Mouse (Mus musculus) heart, embryonic 12.5 days (tissue): ENCODE results near the gene Ripor1. TPM values are rescaled to one million over a fixed set of nuclear protein-coding genes. Genes with fewer than 3 reads are reported as not detected.

ENCODE experiments used
- ATAC-seq: fragments of 200-750 bp; cut with Nextera tagmentation; 2 replicates; pipeline ENCODE4 v1.8.0; 2017; ENCODE audit warnings: moderate TSS enrichment, moderate library complexity; ENCODE audit not compliant: insufficient number of reproducible peaks, low FRiP score
- H3K27ac ChIP-seq: fragments of 300-500 bp; sonication (generic); 2 replicates; pipeline ENCODE4 v1.5.1; 2016; ENCODE audit warnings: mild to moderate bottlenecking, moderate library complexity; ENCODE audit not compliant: poor library complexity, severe bottlenecking
- H3K27me3 ChIP-seq: fragments of 300-500 bp; sonication (generic); replicated peaks from 2 replicates; pipeline ENCODE4 v1.6.1; 2016; ENCODE audit warnings: mild to moderate bottlenecking, moderate library complexity
- H3K36me3 ChIP-seq: fragments of 300-500 bp; sonication (generic); 2 replicates; pipeline ENCODE4 v1.6.1; 2016; ENCODE audit warnings: mild to moderate bottlenecking, moderate library complexity
- H3K4me1 ChIP-seq: fragments of 300-500 bp; sonication (generic); replicated peaks from 2 replicates; pipeline ENCODE4 v1.6.1; 2016; ENCODE audit warnings: mild to moderate bottlenecking
- H3K4me2 ChIP-seq: fragments of 300-500 bp; sonication (generic); 2 replicates; pipeline ENCODE4 v1.6.1; 2016; ENCODE audit warnings: mild to moderate bottlenecking, moderate library complexity
- H3K4me3 ChIP-seq: fragments of 300-500 bp; sonication (generic); 2 replicates; pipeline ENCODE4 v1.5.1; 2016; ENCODE audit warnings: mild to moderate bottlenecking
- H3K9ac ChIP-seq: fragments of 300-500 bp; sonication (generic); 2 replicates; pipeline ENCODE4 v1.6.1; 2016; ENCODE audit warnings: mild to moderate bottlenecking, moderate library complexity
- H3K9me3 ChIP-seq: fragments of 300-500 bp; sonication (generic); replicated peaks from 2 replicates; pipeline ENCODE4 v1.6.1; 2016; ENCODE audit warnings: mild to moderate bottlenecking, moderate library complexity
- WGBS: fragments of 180-500 bp; shearing (Covaris S2); methylation state at CpG from one replicate; pipeline ENCODE4 v1.1.7; 2016; 5-methylcytosine and 5-hydroxymethylcytosine counted together
- polyA plus RNA-seq: library from polyadenylated mRNA; unstranded; fragments of >200 nt; fragmentation: Nextera tagmentation; extraction: Ambion mirVana; gene quantifications from 2 replicates; pipeline ENCODE4 v1.2.1, GENCODE M21; 2016

Ripor1 gene
- polyA plus RNA-seq, 1 experiment from 2014 or later = 32.8 TPM

- Histone ChIP-seq H3K4me2 (no peak overlapping the region), H3K36me3 (peaks cover 7% of the 10 kb centered on the region; the same call in 1 of the 2 replicates), H3K4me3 (no peak overlapping the region), H3K27me3 (no peaks in the 10 kb centered on the region), H3K9me3 (no peaks in the 10 kb centered on the region), H3K4me1 (peaks cover 8% of the 10 kb centered on the region), H3K27ac (no peak overlapping the region), H3K9ac (no peak overlapping the region)
- ATAC-seq = no peak
- 82% methylated on average over 4 of the region's 4 CpGs for WGBS
Measured at GRCm38 (mm10) chr8:105629337-105629736, 24.3 kb downstream of the Ripor1 start.

DNA sequence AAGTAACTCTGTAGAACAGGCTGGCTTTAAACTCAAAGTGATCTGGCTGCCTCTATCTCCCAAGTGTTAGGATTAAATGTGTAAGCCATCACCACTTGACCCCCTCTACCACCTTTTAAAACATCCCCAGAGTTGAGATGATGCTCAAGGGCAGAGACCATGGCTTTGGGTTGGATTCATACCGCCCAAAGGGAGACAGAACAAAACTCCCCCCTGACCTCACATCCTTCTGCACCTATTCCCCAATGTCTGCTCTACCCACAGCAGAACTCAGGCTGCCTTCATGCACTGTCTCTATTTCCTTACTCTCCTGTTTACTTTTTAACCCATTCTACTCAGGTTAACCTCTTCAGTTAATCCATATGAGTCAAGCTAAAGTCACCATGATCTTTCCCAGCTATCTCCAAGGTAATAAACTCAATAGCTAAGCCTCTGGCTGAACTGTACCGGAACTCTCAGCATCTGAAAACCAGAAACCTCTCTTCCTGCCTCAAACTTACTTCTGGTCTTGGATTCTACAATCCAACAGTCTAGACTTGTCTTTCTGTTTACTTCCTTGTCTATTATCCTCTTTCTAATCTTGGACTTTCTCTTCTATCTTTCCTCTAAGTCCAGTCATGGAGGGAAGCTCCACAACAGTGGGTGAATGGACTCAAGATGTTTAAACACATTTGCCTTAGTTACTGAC, 29.9 kb downstream of the Ripor1 start:
- no peak overlapping the region for H3K27ac ChIP-seq

DNA sequence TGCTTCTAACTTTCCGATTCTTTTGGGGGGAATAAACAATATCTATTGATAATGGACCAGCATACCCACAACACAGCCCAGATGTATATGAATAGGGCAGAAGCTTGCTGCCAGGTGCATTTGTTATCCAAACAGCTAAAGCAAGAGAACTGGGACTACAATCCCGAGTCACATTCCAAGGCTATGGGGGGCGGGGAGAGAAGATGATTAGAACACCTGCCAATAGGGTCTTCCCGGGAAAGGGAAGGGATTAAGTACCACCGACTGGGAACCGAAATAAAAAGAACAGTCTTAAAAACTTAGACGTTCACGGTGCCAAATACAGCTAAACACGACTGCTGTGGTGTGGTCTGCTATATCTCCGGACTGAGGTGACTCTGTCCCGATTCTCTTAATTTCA, 30.4 kb downstream of the Ripor1 start:
- Histone ChIP-seq H3K9ac (peak overlapping the region; percentile 99), H3K9me3 (no peaks in the 10 kb centered on the region), H3K4me2 (peak overlapping the region; percentile 87), H3K36me3 (no peaks in the 10 kb centered on the region; the same call in 1 of the 2 replicates), H3K27me3 (no peaks in the 10 kb centered on the region), H3K4me1 (peaks cover 22% of the 10 kb centered on the region), H3K27ac (peak overlapping the region; percentile 100), H3K4me3 (peak overlapping the region; percentile 92)
- WGBS = 5% methylated on average over 11 of the region's 11 CpGs
- no peak for ATAC-seq

More for the DNA sequence above, 29.9 kb downstream of the Ripor1 start:
- H3K4me2 ChIP-seq = peak overlapping the region; percentile 87
- ATAC-seq = no peak
- H3K36me3 ChIP-seq = peaks cover under 1% of the 10 kb centered on the region; the same call in 1 of the 2 replicates
- no peaks in the 10 kb centered on the region for H3K27me3 ChIP-seq
- no peaks in the 10 kb centered on the region for H3K9me3 ChIP-seq
- 91% methylated on average over 2 of the region's 2 CpGs for WGBS
- H3K4me1 ChIP-seq = peaks cover 22% of the 10 kb centered on the region
- H3K9ac ChIP-seq = peak overlapping the region; percentile 99
- peak overlapping the region; percentile 92 for H3K4me3 ChIP-seq

GRCm38 (mm10) chr8:105636018-105636962, 31.2 kb downstream of the Ripor1 start, which contains the start of gene Ctcf:
Gene Ctcf, plus strand, starts transcription at chr8:105636568.
- peak; percentile 94 for ATAC-seq
- Histone ChIP-seq H3K27ac (peak within 1 kb of the TSS; percentile 100), H3K4me1 (peaks cover 22% of the 10 kb centered on the region), H3K9me3 (no peaks in the 10 kb centered on the region), H3K9ac (peak within 1 kb of the TSS; percentile 99), H3K27me3 (no peaks in the 10 kb centered on the region), H3K4me2 (peak within 1 kb of the TSS; percentile 87), H3K4me3 (peak within 1 kb of the TSS; percentile 92), H3K36me3 (no peaks in the 10 kb centered on the region; the same call in 1 of the 2 replicates)
- WGBS = under 1% methylated on average over 115 of the region's 126 CpGs

DNA sequence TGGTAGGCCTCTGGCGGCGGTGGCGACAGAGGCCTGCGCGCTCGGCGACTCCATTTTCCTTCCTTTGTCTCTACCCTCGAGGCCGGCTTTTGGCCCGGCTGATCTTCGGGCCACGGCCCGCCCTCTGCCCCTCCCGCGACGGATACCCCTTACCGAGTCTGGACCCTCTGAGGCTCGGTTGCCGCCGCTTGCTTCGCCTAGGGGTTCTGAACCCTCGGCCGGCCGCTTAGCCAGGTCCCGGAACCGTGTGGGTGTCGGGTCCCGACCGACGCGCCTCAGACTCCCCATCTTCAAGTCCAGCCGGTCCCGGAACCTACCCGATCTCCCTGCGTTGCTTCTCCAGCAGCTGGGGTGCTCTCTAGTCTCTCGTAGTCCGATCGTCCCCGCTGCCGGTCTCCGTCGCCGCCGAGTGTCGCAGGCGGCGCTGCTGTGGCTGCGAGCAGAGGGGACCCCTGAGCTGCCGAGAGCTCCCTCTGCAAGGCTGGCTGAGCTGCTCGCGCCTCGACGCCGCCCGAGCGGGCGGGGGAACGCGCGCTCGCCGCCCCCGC, 32.0 kb downstream of the Ripor1 start, which contains the start of gene Agrp:
TSS of gene Agrp (minus strand) at position 431 of the 548 bp plus-strand sequence.
- Histone ChIP-seq H3K27ac (peak within 1 kb of the TSS; percentile 100), H3K4me2 (peak within 1 kb of the TSS; percentile 87), H3K9ac (peak within 1 kb of the TSS; percentile 99), H3K9me3 (no peaks in the 10 kb centered on the region), H3K27me3 (no peaks in the 10 kb centered on the region), H3K36me3 (no peaks in the 10 kb centered on the region; the same call in 1 of the 2 replicates), H3K4me1 (peaks cover 22% of the 10 kb centered on the region), H3K4me3 (peak within 1 kb of the TSS; percentile 92)
- ATAC-seq = peak; percentile 63
- WGBS = under 1% methylated on average over 49 of the region's 63 CpGs

- H3K4me3 ChIP-seq = peak overlapping the region; percentile 92
- no peaks in the 10 kb centered on the region; the same call in 1 of the 2 replicates for H3K36me3 ChIP-seq
- peak overlapping the region; percentile 99 for H3K9ac ChIP-seq
- peak overlapping the region; percentile 87 for H3K4me2 ChIP-seq
- peak overlapping the region; percentile 100 for H3K27ac ChIP-seq
- peaks cover 22% of the 10 kb centered on the region for H3K4me1 ChIP-seq
- WGBS = under 1% methylated on average over 11 of the region's 11 CpGs
- ATAC-seq = no peak
- H3K9me3 ChIP-seq = no peaks in the 10 kb centered on the region
- H3K27me3 ChIP-seq = no peaks in the 10 kb centered on the region
Measured at GRCm38 (mm10) chr8:105637601-105638041, 32.6 kb downstream of the Ripor1 start.

- Histone ChIP-seq H3K4me3 (0 out of 2 replicates have a peak overlapping the region, but pooled peaks have one; percentile 15), H3K4me2 (peak overlapping the region; percentile 59), H3K27me3 (no peaks in the 10 kb centered on the region), H3K9me3 (no peaks in the 10 kb centered on the region), H3K4me1 (peaks cover 22% of the 10 kb centered on the region), H3K27ac (peak overlapping the region; percentile 8; the same call in 1 of the 2 replicates), H3K9ac (peak overlapping the region; percentile 37; the same call in 1 of the 2 replicates), H3K36me3 (peaks cover 2% of the 10 kb centered on the region)
- ATAC-seq = no peak
- 89% methylated on average over 4 of the region's 4 CpGs for WGBS
Measured at GRCm38 (mm10) chr8:105638510-105638909, 33.5 kb downstream of the Ripor1 start.

DNA sequence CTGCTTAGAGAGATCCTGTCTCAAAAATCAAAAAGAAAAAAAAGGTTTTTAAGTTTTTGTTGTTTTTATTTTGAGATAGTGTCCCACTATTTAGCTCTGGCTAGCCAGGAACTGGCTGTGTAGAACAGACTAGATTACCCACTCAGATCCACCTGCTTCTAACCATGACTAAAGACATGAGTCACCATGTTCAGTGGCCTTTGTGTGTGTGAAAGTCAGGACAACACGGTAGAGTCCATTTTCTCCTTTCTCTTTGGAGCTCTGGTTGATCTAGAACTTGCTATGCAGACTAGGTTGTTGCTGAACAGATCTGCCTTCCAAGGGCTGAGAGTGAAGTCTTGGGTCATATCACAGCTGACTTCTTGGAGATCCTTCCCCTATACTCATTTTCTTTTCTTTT, 34.8 kb downstream of the Ripor1 start:
- Histone ChIP-seq H3K27me3 (no peaks in the 10 kb centered on the region), H3K4me2 (no peak overlapping the region), H3K36me3 (peaks cover 11% of the 10 kb centered on the region), H3K4me3 (no peak overlapping the region), H3K4me1 (peaks cover 21% of the 10 kb centered on the region), H3K27ac (no peak overlapping the region), H3K9me3 (no peaks in the 10 kb centered on the region), H3K9ac (no peak overlapping the region)
- 82% methylated on average over 1 of the region's 1 CpGs for whole genome bisulfite sequencing
- ATAC-seq = no peak

DNA sequence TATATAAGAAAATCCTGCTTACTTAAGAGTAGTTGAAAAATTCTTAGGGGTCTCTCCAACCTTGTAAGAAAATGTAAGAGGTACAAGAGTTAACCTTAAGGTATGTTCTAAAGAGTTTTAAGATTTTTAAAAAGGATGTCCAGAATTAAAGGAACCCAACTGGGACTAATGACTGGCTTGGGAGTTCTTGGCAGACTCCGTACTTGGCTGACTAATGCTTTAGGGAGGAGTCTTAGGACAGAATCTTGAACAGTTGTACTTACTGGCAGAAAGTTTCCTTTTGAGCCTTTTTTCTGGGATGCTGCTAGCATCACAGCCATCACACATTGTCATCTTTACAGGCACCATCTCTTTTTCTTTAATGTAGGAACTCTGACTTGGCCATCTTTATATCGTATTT, 35.5 kb downstream of the Ripor1 start:
- Histone ChIP-seq H3K4me2 (no peak overlapping the region), H3K4me3 (no peak overlapping the region), H3K9me3 (no peaks in the 10 kb centered on the region), H3K4me1 (peaks cover 15% of the 10 kb centered on the region), H3K36me3 (peaks cover 16% of the 10 kb centered on the region), H3K9ac (no peak overlapping the region), H3K27me3 (no peaks in the 10 kb centered on the region), H3K27ac (no peak overlapping the region)
- WGBS = 87% methylated on average over 2 of the region's 2 CpGs
- no peak for ATAC-seq

- H3K27me3 ChIP-seq = no peaks in the 10 kb centered on the region
- no peak overlapping the region for H3K4me2 ChIP-seq
- no peaks in the 10 kb centered on the region for H3K4me1 ChIP-seq
- no peak for ATAC-seq
- H3K9me3 ChIP-seq = no peaks in the 10 kb centered on the region
- H3K36me3 ChIP-seq = peaks cover 36% of the 10 kb centered on the region
- no peak overlapping the region for H3K9ac ChIP-seq
- WGBS = 100% methylated on average over 1 of the region's 1 CpGs
- no peak overlapping the region for H3K4me3 ChIP-seq
- no peak overlapping the region for H3K27ac ChIP-seq
Measured at GRCm38 (mm10) chr8:105645205-105645604, 40.1 kb downstream of the Ripor1 start.
